Mouse (Mus musculus) embryonic facial prominence, embryonic 13.5 days (tissue): ENCODE data around the gene Cyp4a12b. TPM values are rescaled to one million over a fixed set of nuclear protein-coding genes. Genes with fewer than 3 reads are reported as not detected.
"Not testable (repeated sequence)": the region's sequence is repeated elsewhere in the genome, so short reads cannot be mapped to it uniquely, and the experiment has no call there.

Experiments
- ATAC-seq: fragments of 200-750 bp; cut with Nextera tagmentation; 2 replicates; pipeline ENCODE4 v1.8.0; 2017; ENCODE audit warnings: low read depth; ENCODE audit not compliant: insufficient number of reproducible peaks, insufficient read depth, low FRiP score, low TSS enrichment
- H3K27ac ChIP-seq: fragments of 300-500 bp; sonication (generic); 2 replicates; pipeline ENCODE4 v1.5.1; 2015; ENCODE audit warnings: moderate library complexity, mild to moderate bottlenecking, inconsistent platforms
- H3K27me3 ChIP-seq: fragments of 300-500 bp; sonication (generic); 2 replicates; pipeline ENCODE4 v1.6.1; 2015; ENCODE audit warnings: mild to moderate bottlenecking, inconsistent platforms
- H3K36me3 ChIP-seq: fragments of 300-500 bp; sonication (generic); 2 replicates; pipeline ENCODE4 v1.6.1; 2015; ENCODE audit warnings: mild to moderate bottlenecking, inconsistent platforms
- H3K4me1 ChIP-seq: fragments of 300-500 bp; sonication (generic); 2 replicates; pipeline ENCODE4 v1.6.1; 2015; ENCODE audit warnings: inconsistent platforms
- H3K4me2 ChIP-seq: fragments of 300-500 bp; sonication (generic); 2 replicates; pipeline ENCODE4 v1.6.1; 2015; ENCODE audit warnings: moderate library complexity, mild to moderate bottlenecking, inconsistent platforms
- H3K4me3 ChIP-seq: fragments of 300-500 bp; sonication (generic); 2 replicates; pipeline ENCODE4 v1.5.1; 2015; ENCODE audit warnings: mild to moderate bottlenecking, inconsistent platforms
- H3K9ac ChIP-seq: fragments of 300-500 bp; sonication (generic); 2 replicates; pipeline ENCODE4 v1.6.1; 2015; ENCODE audit warnings: mild to moderate bottlenecking, inconsistent platforms
- H3K9me3 ChIP-seq: fragments of 300-500 bp; sonication (generic); 2 replicates; pipeline ENCODE4 v1.6.1; 2016; ENCODE audit warnings: inconsistent platforms
- WGBS: fragments of 180-500 bp; shearing (Covaris S2); methylation state at CpG from one replicate; pipeline ENCODE4 v1.1.7; 2015; ENCODE audit warnings: mixed read lengths; 5-methylcytosine and 5-hydroxymethylcytosine counted together
- polyA plus RNA-seq: library from polyadenylated mRNA; unstranded; fragments of >200 nt; fragmentation: Nextera tagmentation; extraction: Ambion mirVana; gene quantifications from 2 replicates; pipeline ENCODE4 v1.2.1, GENCODE M21; 2015

Cyp4a12b gene
- polyA plus RNA-seq: 0.34 and 1.1 TPM in 2 replicates

GRCm38 (mm10) chr4:115411324-115411723 is at the start of gene Cyp4a12b:
Gene Cyp4a12b (plus strand): TSS chr4:115411624.
- H3K4me3 ChIP-seq, H3K4me2 ChIP-seq, H3K27ac ChIP-seq, H3K4me1 ChIP-seq, ATAC-seq, H3K9me3 ChIP-seq, H3K9ac ChIP-seq, H3K36me3 ChIP-seq, H3K27me3 ChIP-seq: not testable (repeated sequence)

GRCm38 (mm10) chr4:115365624-115366023 is 45.8 kb upstream of the Cyp4a12b start:
- not testable (repeated sequence) for H3K9me3 ChIP-seq, H3K9ac ChIP-seq, H3K36me3 ChIP-seq, H3K4me3 ChIP-seq, H3K4me1 ChIP-seq, H3K27me3 ChIP-seq, H3K27ac ChIP-seq, ATAC-seq, H3K4me2 ChIP-seq
- WGBS: 81% methylated on average over 3 of the region's 3 CpGs

GRCm38 (mm10) chr4:115368067-115368466 is 43.4 kb upstream of the Cyp4a12b start:
- ATAC-seq, H3K4me2 ChIP-seq, H3K4me1 ChIP-seq, H3K4me3 ChIP-seq, H3K27me3 ChIP-seq, H3K9ac ChIP-seq, H3K27ac ChIP-seq, H3K9me3 ChIP-seq, H3K36me3 ChIP-seq: not testable (repeated sequence)

- not testable (repeated sequence) for H3K4me3 ChIP-seq, H3K27me3 ChIP-seq, H3K9me3 ChIP-seq, H3K4me2 ChIP-seq, ATAC-seq, H3K27ac ChIP-seq, H3K4me1 ChIP-seq, H3K9ac ChIP-seq, H3K36me3 ChIP-seq
- WGBS: 79% methylated on average over 2 of the region's 2 CpGs
Measured at GRCm38 (mm10) chr4:115396256-115396655, 15.2 kb upstream of the Cyp4a12b start.

- ATAC-seq, H3K9me3 ChIP-seq, H3K4me2 ChIP-seq, H3K9ac ChIP-seq, H3K36me3 ChIP-seq, H3K4me1 ChIP-seq, H3K27me3 ChIP-seq, H3K27ac ChIP-seq, H3K4me3 ChIP-seq: not testable (repeated sequence)
Measured at GRCm38 (mm10) chr4:115396950-115397349, 14.5 kb upstream of the Cyp4a12b start.

GRCm38 (mm10) chr4:115450577-115451137 is 39.2 kb downstream of the Cyp4a12b start:
- Histone ChIP-seq H3K4me2 (no peak overlapping the region), H3K36me3 (no peaks in the 10 kb centered on the region), H3K27me3 (no peaks in the 10 kb centered on the region), H3K9ac (no peak overlapping the region), H3K4me1 (no peaks in the 10 kb centered on the region), H3K4me3 (no peak overlapping the region), H3K27ac (no peak overlapping the region), H3K9me3 (no peaks in the 10 kb centered on the region)
- no peak for ATAC-seq
- WGBS: 66% methylated on average over 3 of the region's 3 CpGs

GRCm38 (mm10) chr4:115452304-115452703 is 40.9 kb downstream of the Cyp4a12b start, which contains the start of gene Cyp4a30b:
Gene Cyp4a30b (plus strand): TSS chr4:115452604.
- no peak within 1 kb of the TSS for H3K4me3 ChIP-seq
- ATAC-seq: no peak
- H3K36me3 ChIP-seq: no peaks in the 10 kb centered on the region
- H3K4me1 ChIP-seq: no peaks in the 10 kb centered on the region
- H3K9ac ChIP-seq: no peak within 1 kb of the TSS
- no peaks in the 10 kb centered on the region for H3K9me3 ChIP-seq
- H3K27me3 ChIP-seq: no peaks in the 10 kb centered on the region
- H3K4me2 ChIP-seq: no peak within 1 kb of the TSS
- 77% methylated on average over 3 of the region's 3 CpGs for WGBS
- H3K27ac ChIP-seq: no peak within 1 kb of the TSS

- H3K27me3 ChIP-seq, H3K4me2 ChIP-seq: not testable (repeated sequence)
Measured at GRCm38 (mm10) chr4:115473585-115473984, 62.2 kb downstream of the Cyp4a12b start.

GRCm38 (mm10) chr4:115476051-115476450 is 64.6 kb downstream of the Cyp4a12b start:
- H3K4me2 ChIP-seq, H3K27ac ChIP-seq, H3K36me3 ChIP-seq, H3K9me3 ChIP-seq, ATAC-seq, H3K9ac ChIP-seq, H3K4me1 ChIP-seq, H3K4me3 ChIP-seq, H3K27me3 ChIP-seq: not testable (repeated sequence)

More at GRCm38 (mm10) chr4:115473585-115473984, 62.2 kb downstream of the Cyp4a12b start:
- not testable (repeated sequence) for H3K36me3 ChIP-seq, H3K4me3 ChIP-seq, H3K27ac ChIP-seq, ATAC-seq, H3K9ac ChIP-seq, H3K4me1 ChIP-seq, H3K9me3 ChIP-seq
- WGBS: 71% methylated on average over 3 of the region's 3 CpGs

- no peak overlapping the region for H3K27ac ChIP-seq
- no peaks in the 10 kb centered on the region for H3K27me3 ChIP-seq
- no peak overlapping the region for H3K4me2 ChIP-seq
- no peak overlapping the region for H3K9ac ChIP-seq
- no peaks in the 10 kb centered on the region for H3K36me3 ChIP-seq
- 70% methylated on average over 6 of the region's 6 CpGs for WGBS
- ATAC-seq: no peak
- H3K4me1 ChIP-seq: no peaks in the 10 kb centered on the region
- H3K9me3 ChIP-seq: no peaks in the 10 kb centered on the region
- no peak overlapping the region for H3K4me3 ChIP-seq
Measured at GRCm38 (mm10) chr4:115481006-115481652, 69.7 kb downstream of the Cyp4a12b start.
